ENCODE assay signal across 16 mouse cellular contexts in genomic region chr1:182645211-182645668, GRCm38 (mm10).
DNase-seq lines count a peak whose midpoint lies in the region; ATAC-seq and TF ChIP-seq lines count a peak whose summit lies in the region.
"Had no signal": no experiment of that assay in that cellular context is flagged by ENCODE, and none has a peak within 500 bp of the region (broad histone marks: within the 10 kb centered on the region; RNA-seq: fewer than 3 reads in every experiment).

No protein-coding gene starts in this region.

- H3K4me1 ChIP-seq in forebrain, embryonic 16.5 days (replicated peaks; ENCODE audit: control insufficient read depth, insufficient read depth, low read length), result peaks cover 9% of the 10 kb centered on the region
- H3K4me1 ChIP-seq in midbrain, embryonic 12.5 days, result peaks cover 31% of the 10 kb centered on the region
- no peaks in the 10 kb centered on the region; the same call in 1 of the 2 replicates for H3K4me1 ChIP-seq in stomach, postnatal 0 days (replicated peaks; ENCODE audit: control insufficient read depth, insufficient read depth)
- no peaks in the 10 kb centered on the region for H3K4me1 ChIP-seq in liver, postnatal 0 days (ENCODE audit: insufficient read depth)
- H3K4me1 ChIP-seq: megakaryocyte, embryonic 14.5 days had no signal

- H3K27ac ChIP-seq in forebrain, embryonic 16.5 days (ENCODE audit: low read length), result no peak overlapping the region
- H3K27ac ChIP-seq in midbrain, embryonic 12.5 days (replicated peaks), result peak overlapping the region; percentile 46; the same call in 1 of the 2 replicates
- H3K27ac ChIP-seq in stomach, postnatal 0 days (replicated peaks), result no peak overlapping the region
- no peak overlapping the region for H3K27ac ChIP-seq in liver, postnatal 0 days (ENCODE audit: low read depth)
- H3K27ac ChIP-seq in gastrocnemius, adult 2 months, result no peak overlapping the region

- no peak for TF ChIP-seq CTCF in stomach, postnatal 0 days (IDR thresholded peaks at IDR 0.05; ENCODE audit: low read depth)
- TF ChIP-seq CTCF in liver, postnatal 0 days (IDR thresholded peaks at IDR 0.05; ENCODE audit: low read depth), result no peak
- TF ChIP-seq CTCF in gastrocnemius, adult 2 months (IDR thresholded peaks at IDR 0.05), result no peak

- peak; percentile 64 for DNase-seq in retina, postnatal 1 day
- no peak for DNase-seq in retina, embryonic 14.5 days (ENCODE audit: low spot score)
- DNase-seq in stomach, postnatal 0 days (ENCODE audit: low spot score), result no peak
- no peak for DNase-seq in liver, postnatal 0 days
- no peak for DNase-seq in adrenal gland, postnatal 4 days (ENCODE audit: low spot score in 2 of 2)
- no peak for DNase-seq in gastrocnemius, adult 2 months
- DNase-seq: adrenal gland, postnatal 14 days; cerebellum, adult 2 months; kidney, postnatal 14 days; liver; spleen, adult 18-20 months; thymus, adult 18-20 months had no signal

- TF ChIP-seq EP300 in stomach, postnatal 0 days (optimal IDR thresholded peaks at IDR 0.05), result no peak
- no peak for TF ChIP-seq EP300 in liver, postnatal 0 days (IDR thresholded peaks at IDR 0.05; ENCODE audit: low read depth)

- H3K27me3 ChIP-seq in forebrain, embryonic 16.5 days (replicated peaks; ENCODE audit: control insufficient read depth, insufficient read depth, low read length), result no peaks in the 10 kb centered on the region
- H3K27me3 ChIP-seq in midbrain, embryonic 12.5 days, result 0 out of 2 replicates have a peak, but pooled peaks cover 4% of the 10 kb centered on the region
- H3K27me3 ChIP-seq in stomach, postnatal 0 days (ENCODE audit: control insufficient read depth, insufficient read depth, low read length), result no peaks in the 10 kb centered on the region
- no peaks in the 10 kb centered on the region for H3K27me3 ChIP-seq in liver, postnatal 0 days (ENCODE audit: insufficient read depth, low read length)
- H3K27me3 ChIP-seq: megakaryocyte, embryonic 14.5 days had no signal

- no peak overlapping the region for H3K4me2 ChIP-seq in forebrain, embryonic 16.5 days (ENCODE audit: low read length)
- H3K4me2 ChIP-seq in midbrain, embryonic 12.5 days (replicated peaks), result no peak overlapping the region
- no peak overlapping the region for H3K4me2 ChIP-seq in stomach, postnatal 0 days (replicated peaks; ENCODE audit: low read depth)
- no peak overlapping the region for H3K4me2 ChIP-seq in liver, postnatal 0 days (ENCODE audit: low read depth, low read length)
- H3K4me2 ChIP-seq: heart, embryonic 11.5 days had no signal

- no peaks in the 10 kb centered on the region for H3K9me3 ChIP-seq in forebrain, embryonic 16.5 days (ENCODE audit: control insufficient read depth, low read length)
- H3K9me3 ChIP-seq in midbrain, embryonic 12.5 days, result no peaks in the 10 kb centered on the region
- no peaks in the 10 kb centered on the region for H3K9me3 ChIP-seq in stomach, postnatal 0 days (ENCODE audit: control insufficient read depth, low read length)
- no peaks in the 10 kb centered on the region; the same call in 1 of the 2 replicates for H3K9me3 ChIP-seq in liver, postnatal 0 days (ENCODE audit: low read length)

- H3K9ac ChIP-seq in forebrain, embryonic 16.5 days (replicated peaks; ENCODE audit: low read depth, low read length), result no peak overlapping the region
- no peak overlapping the region for H3K9ac ChIP-seq in midbrain, embryonic 12.5 days (replicated peaks)
- no peak overlapping the region for H3K9ac ChIP-seq in stomach, postnatal 0 days (ENCODE audit: low read length)
- no peak overlapping the region for H3K9ac ChIP-seq in liver, postnatal 0 days (replicated peaks)

- no peaks in the 10 kb centered on the region for H3K36me3 ChIP-seq in forebrain, embryonic 16.5 days (ENCODE audit: control insufficient read depth, insufficient read depth)
- H3K36me3 ChIP-seq in midbrain, embryonic 12.5 days, result no peaks in the 10 kb centered on the region
- H3K36me3 ChIP-seq in stomach, postnatal 0 days (ENCODE audit: control insufficient read depth, insufficient read depth, low read length), result no peaks in the 10 kb centered on the region
- no peaks in the 10 kb centered on the region for H3K36me3 ChIP-seq in liver, postnatal 0 days (replicated peaks; ENCODE audit: insufficient read depth, low read length)

- intact Hi-C loops in gastrocnemius, adult 2 months (cut with DNase I), result no loop called here

- no peak overlapping the region for H3K4me3 ChIP-seq in forebrain, embryonic 16.5 days (replicated peaks; ENCODE audit: low read length)
- no peak overlapping the region for H3K4me3 ChIP-seq in midbrain, embryonic 12.5 days
- H3K4me3 ChIP-seq in stomach, postnatal 0 days (ENCODE audit: low read depth, low read length), result no peak overlapping the region
- H3K4me3 ChIP-seq in liver, postnatal 0 days (ENCODE audit: low read depth, low read length), result no peak overlapping the region
- H3K4me3 ChIP-seq in gastrocnemius, adult 2 months, result no peak overlapping the region
- H3K4me3 ChIP-seq: megakaryocyte, embryonic 14.5 days had no signal

- ATAC-seq in forebrain, embryonic 16.5 days, result peak; percentile 81
- peak; percentile 65; the same call in 1 of the 2 replicates for ATAC-seq in midbrain, embryonic 12.5 days (ENCODE audit: low FRiP score, low read depth)
- ATAC-seq in stomach, postnatal 0 days (ENCODE audit: low FRiP score, low TSS enrichment), result 0 out of 2 replicates have a peak, but pooled peaks have one; percentile 43
- ATAC-seq in liver, postnatal 0 days, result no peak

- WGBS in forebrain, embryonic 16.5 days, result 34% methylated on average over 6 of the region's 6 CpGs
- WGBS in midbrain, embryonic 12.5 days, result 52% methylated on average over 6 of the region's 6 CpGs
- 26% methylated on average over 6 of the region's 6 CpGs for WGBS in stomach, postnatal 0 days
- 63% methylated on average over 6 of the region's 6 CpGs for WGBS in liver, postnatal 0 days (ENCODE audit: insufficient replicate concordance)
